Mouse (Mus musculus) heart, adult 2 months (tissue): ENCODE measurements around the gene Gm20479.

ENCODE experiments used
- CTCF ChIP-seq: fragments of 200-600 bp; IDR thresholded peaks from 2 replicates; pipeline ENCODE4 v1.8.1; 2022; ENCODE audit warnings: antibody characterized with exemption, mild to moderate bottlenecking, moderate library complexity
- EP300 ChIP-seq: fragments of 200-500 bp; IDR thresholded peaks from 2 replicates; pipeline ENCODE4 v1.6.1; 2011; ENCODE audit warnings: low read depth, low read length, control low read depth; ENCODE audit not compliant: insufficient read depth
- POLR2A ChIP-seq: fragments of 200-500 bp; IDR thresholded peaks from 2 replicates; pipeline ENCODE4 v1.6.1; 2011; ENCODE audit warnings: mild to moderate bottlenecking, low read depth, low read length, control low read depth; ENCODE audit not compliant: insufficient read depth

DNA sequence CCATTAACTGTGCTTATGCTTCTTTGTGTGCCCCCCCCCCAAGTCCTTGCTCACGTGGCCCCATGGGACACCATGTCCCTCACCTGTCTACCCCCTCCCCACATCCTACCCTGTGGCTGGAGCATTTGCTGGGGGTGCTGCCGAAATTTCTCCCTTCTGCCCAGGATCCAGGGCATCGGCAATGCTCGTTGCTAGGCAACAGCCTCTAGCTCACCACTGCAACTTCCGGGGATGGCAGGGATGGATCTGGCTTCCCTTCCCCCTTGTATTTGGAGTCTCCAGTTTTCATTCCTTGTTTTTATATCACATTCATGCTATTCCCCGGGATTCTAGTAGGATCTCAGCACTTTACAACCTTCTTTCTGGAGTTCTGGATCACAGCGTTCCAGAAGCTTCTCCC lies 17.7 kb downstream of the Gm20479 start:
- TF ChIP-seq CTCF = no peak
- TF ChIP-seq POLR2A = no peak
- TF ChIP-seq EP300 = no peak
